Mouse (Mus musculus) liver, postnatal 0 days (tissue): ENCODE measurements around the gene Casz1. TPM values are rescaled to one million over a fixed set of nuclear protein-coding genes. Genes with fewer than 3 reads are reported as not detected.

Experiments
- ATAC-seq: fragments of 200-750 bp; cut with Nextera tagmentation; 2 replicates; pipeline ENCODE4 v1.8.0; 2017; ENCODE audit warnings: mild to moderate bottlenecking, moderate library complexity
- DNase-seq: peaks from one replicate; pipeline ENCODE4 v3.0.0-alpha.2; 2016
- H3K27ac ChIP-seq: fragments of 300-500 bp; sonication (generic); 2 replicates; pipeline ENCODE4 v1.5.1; 2014; ENCODE audit warnings: antibody characterized with exemption, moderate library complexity, mild to moderate bottlenecking, low read depth
- H3K27me3 ChIP-seq: fragments of 300-500 bp; sonication (generic); 2 replicates; pipeline ENCODE4 v1.6.1; 2014; ENCODE audit warnings: low read length, control low read depth, mixed read lengths; ENCODE audit not compliant: insufficient read depth
- H3K36me3 ChIP-seq: fragments of 300-500 bp; sonication (generic); replicated peaks from 2 replicates; pipeline ENCODE4 v1.6.1; 2014; ENCODE audit warnings: mild to moderate bottlenecking, control low read depth, low read length, moderate library complexity, mixed read lengths; ENCODE audit not compliant: insufficient read depth
- H3K4me1 ChIP-seq: fragments of 300-500 bp; sonication (generic); 2 replicates; pipeline ENCODE4 v1.6.1; 2014; ENCODE audit warnings: antibody characterized with exemption, mild to moderate bottlenecking, control low read depth; ENCODE audit not compliant: insufficient read depth
- H3K4me2 ChIP-seq: fragments of 300-500 bp; sonication (generic); 2 replicates; pipeline ENCODE4 v1.6.1; 2014; ENCODE audit warnings: low read depth, mild to moderate bottlenecking, low read length, moderate library complexity, mixed read lengths
- H3K4me3 ChIP-seq: fragments of 300-500 bp; sonication (generic); 2 replicates; pipeline ENCODE4 v1.5.1; 2014; ENCODE audit warnings: low read depth, low read length
- H3K9ac ChIP-seq: fragments of 300-500 bp; sonication (generic); replicated peaks from 2 replicates; pipeline ENCODE4 v1.6.1; 2014; ENCODE audit warnings: mild to moderate bottlenecking, moderate library complexity
- H3K9me3 ChIP-seq: fragments of 300-500 bp; sonication (generic); 2 replicates; pipeline ENCODE4 v1.6.1; 2016; ENCODE audit warnings: mild to moderate bottlenecking, control low read depth, low read length, mixed read lengths
- CTCF ChIP-seq: sonication (generic); IDR thresholded peaks from 2 replicates; pipeline ENCODE4 v1.5.1; 2016; ENCODE audit warnings: antibody characterized with exemption, low read depth
- EP300 ChIP-seq: IDR thresholded peaks from 2 replicates; pipeline ENCODE4 v1.6.1; 2016; ENCODE audit warnings: antibody characterized with exemption, low read depth, mild to moderate bottlenecking
- whole genome bisulfite sequencing: fragments of 180-500 bp; shearing (Covaris S2); extraction: QIAGEN DNeasy Blood & Tissue Kit; methylation state at CpG from one replicate; pipeline ENCODE4 v1.1.7; 2014; ENCODE audit not compliant: insufficient replicate concordance; 5-methylcytosine and 5-hydroxymethylcytosine counted together
- polyA plus RNA-seq: library from polyadenylated mRNA; unstranded; fragments of >200 nt; fragmentation: Nextera tagmentation; extraction: Ambion mirVana; gene quantifications from 2 replicates; pipeline ENCODE4 v1.2.1, GENCODE M21; 2015

Casz1 gene
- polyA plus RNA-seq, 1 experiment from 2014 or later, result 0.43 TPM

DNA sequence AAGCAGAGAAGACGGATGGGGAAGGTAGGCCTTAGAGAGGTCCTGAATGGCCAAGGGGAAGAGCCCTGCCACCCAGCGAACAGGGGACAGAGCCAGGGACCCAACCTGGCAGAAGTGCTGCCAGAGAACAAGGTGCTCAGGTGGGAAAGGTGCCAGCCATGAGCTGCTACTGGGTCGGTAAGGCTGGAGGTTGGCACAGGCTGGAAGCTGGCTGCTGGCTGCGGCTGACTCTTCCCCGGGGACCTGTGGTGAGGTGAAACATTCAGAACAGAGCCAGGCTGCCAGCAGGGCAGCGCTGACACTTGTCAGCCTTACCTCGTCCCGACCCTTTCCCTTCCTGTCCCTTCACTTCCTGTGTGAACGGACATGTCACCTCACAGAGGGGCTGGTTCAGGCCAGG lies 124.1 kb downstream of the Casz1 start:
- H3K27ac ChIP-seq, result no peak overlapping the region
- TF ChIP-seq EP300 (no peak), CTCF (no peak)
- ATAC-seq (no peak), DNase-seq (no peak)
- H3K27me3 ChIP-seq, result no peaks in the 10 kb centered on the region
- H3K36me3 ChIP-seq, result no peaks in the 10 kb centered on the region
- no peak overlapping the region for H3K4me3 ChIP-seq
- no peak overlapping the region for H3K4me2 ChIP-seq
- peaks cover 7% of the 10 kb centered on the region; the same call in 1 of the 2 replicates for H3K4me1 ChIP-seq
- WGBS, result 33% methylated on average over 9 of the region's 9 CpGs
- no peak overlapping the region for H3K9ac ChIP-seq
- H3K9me3 ChIP-seq, result no peaks in the 10 kb centered on the region

DNA sequence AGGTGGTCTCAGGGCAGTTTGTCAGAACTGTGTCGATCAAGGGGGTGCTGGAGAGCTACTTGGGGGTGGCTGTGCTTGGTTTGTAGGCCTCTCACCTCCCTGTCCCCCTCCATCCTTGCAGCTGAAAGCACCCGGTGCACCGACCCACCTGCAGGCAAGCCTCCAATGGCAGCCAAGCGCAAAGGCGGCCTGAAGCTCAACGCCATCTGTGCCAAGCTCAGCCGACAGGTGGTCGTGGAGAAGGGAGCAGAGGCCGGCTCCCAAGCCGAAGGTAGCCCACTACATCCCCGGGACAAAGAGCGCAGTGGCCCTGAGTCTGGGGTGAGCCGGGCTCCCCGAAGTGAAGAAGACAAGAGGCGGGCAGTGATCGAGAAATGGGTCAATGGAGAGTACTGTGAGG lies 124.6 kb downstream of the Casz1 start:
- DNase-seq, result no peak
- WGBS, result 87% methylated on average over 16 of the region's 16 CpGs
- ATAC-seq, result no peak

DNA sequence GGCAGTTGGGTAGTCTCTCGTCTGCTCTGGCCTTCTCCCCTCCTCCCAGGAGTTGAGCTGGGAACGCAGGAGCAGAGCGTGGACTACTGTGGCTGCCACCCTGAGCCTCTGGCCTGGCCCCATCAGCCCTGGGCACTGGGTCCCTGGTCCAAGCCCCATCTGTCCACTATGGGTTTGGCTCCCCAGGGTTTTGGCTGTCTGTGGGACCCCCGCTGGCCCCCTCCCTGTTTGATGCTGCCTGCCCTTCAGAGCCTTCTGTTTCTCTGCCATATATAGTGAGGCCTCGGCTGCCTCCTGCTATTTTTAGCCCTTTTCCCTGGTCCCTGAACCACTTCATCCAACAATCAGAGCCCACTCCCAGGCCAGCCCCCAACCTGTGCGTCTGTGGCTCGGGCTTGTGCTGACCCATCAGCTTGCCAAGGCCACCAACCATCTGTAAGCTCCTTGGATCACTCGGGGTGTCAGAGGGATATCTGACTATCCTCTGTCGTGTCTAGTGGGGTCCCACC lies 126.5 kb downstream of the Casz1 start:
- WGBS, result 78% methylated on average over 9 of the region's 9 CpGs
- H3K4me2 ChIP-seq, result no peak overlapping the region
- no peaks in the 10 kb centered on the region for H3K36me3 ChIP-seq
- no peak for DNase-seq
- H3K4me3 ChIP-seq, result no peak overlapping the region
- no peak for ATAC-seq
- H3K27ac ChIP-seq, result no peak overlapping the region
- H3K9ac ChIP-seq, result no peak overlapping the region
- H3K27me3 ChIP-seq, result no peaks in the 10 kb centered on the region
- peaks cover 13% of the 10 kb centered on the region for H3K4me1 ChIP-seq
- TF ChIP-seq EP300 (no peak), CTCF (no peak)
- H3K9me3 ChIP-seq, result no peaks in the 10 kb centered on the region

More for the DNA sequence above, 124.6 kb downstream of the Casz1 start:
- Histone ChIP-seq H3K9me3 (no peaks in the 10 kb centered on the region), H3K27ac (no peak overlapping the region), H3K27me3 (no peaks in the 10 kb centered on the region), H3K36me3 (no peaks in the 10 kb centered on the region), H3K4me3 (no peak overlapping the region), H3K4me1 (peaks cover 7% of the 10 kb centered on the region; the same call in 1 of the 2 replicates), H3K9ac (no peak overlapping the region), H3K4me2 (no peak overlapping the region)
- no peak for TF ChIP-seq CTCF
- no peak for TF ChIP-seq EP300

DNA sequence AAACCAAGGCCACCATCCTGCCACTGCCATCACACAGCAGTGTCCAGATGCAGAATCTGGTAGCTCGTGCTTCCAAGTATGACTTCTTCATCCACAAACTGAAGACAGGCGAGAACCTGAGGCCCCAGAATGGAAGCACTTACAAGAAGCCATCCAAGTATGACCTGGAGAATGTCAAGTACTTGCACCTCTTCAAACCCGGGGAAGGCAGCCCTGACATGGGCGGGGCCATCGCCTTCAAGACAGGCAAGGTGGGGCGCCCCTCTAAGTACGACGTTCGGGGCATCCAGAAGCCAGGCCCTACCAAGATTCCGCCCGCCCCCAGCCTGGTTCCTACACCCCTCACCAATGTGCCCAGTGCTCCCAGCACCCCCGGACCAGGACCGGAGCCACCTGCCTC lies 128.9 kb downstream of the Casz1 start:
- H3K4me1 ChIP-seq, result peaks cover 7% of the 10 kb centered on the region
- H3K9ac ChIP-seq, result no peak overlapping the region
- WGBS, result 80% methylated on average over 13 of the region's 13 CpGs
- DNase-seq (no peak), ATAC-seq (no peak)
- H3K27me3 ChIP-seq, result no peaks in the 10 kb centered on the region
- no peaks in the 10 kb centered on the region for H3K36me3 ChIP-seq
- no peak for TF ChIP-seq CTCF
- no peak for TF ChIP-seq EP300
- no peaks in the 10 kb centered on the region for H3K9me3 ChIP-seq
- H3K4me3 ChIP-seq, result no peak overlapping the region
- H3K27ac ChIP-seq, result no peak overlapping the region
- H3K4me2 ChIP-seq, result no peak overlapping the region

DNA sequence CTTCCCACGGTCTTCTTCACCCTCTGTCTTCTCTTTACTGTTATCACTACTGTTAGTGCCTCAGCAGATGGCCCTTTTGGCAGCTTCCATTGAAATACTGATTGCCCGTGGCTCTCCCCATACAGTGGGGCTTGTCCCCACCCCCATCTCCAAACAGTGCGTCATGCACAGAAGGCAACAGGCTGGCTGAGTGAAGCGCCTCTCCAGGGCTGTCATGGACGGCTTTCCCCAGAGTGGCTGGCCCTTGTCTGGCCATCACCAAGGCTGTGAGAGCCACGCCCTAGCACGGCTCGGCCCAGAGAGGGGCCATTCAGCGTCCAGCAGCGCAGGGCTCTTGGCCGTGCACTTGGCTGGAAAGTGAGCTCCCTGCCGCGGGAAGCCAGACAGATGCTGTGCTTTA lies 131.0 kb downstream of the Casz1 start:
- Histone ChIP-seq H3K9ac (no peak overlapping the region), H3K4me2 (no peak overlapping the region), H3K9me3 (no peaks in the 10 kb centered on the region), H3K36me3 (no peaks in the 10 kb centered on the region), H3K27me3 (no peaks in the 10 kb centered on the region), H3K4me1 (peaks cover 12% of the 10 kb centered on the region), H3K27ac (no peak overlapping the region), H3K4me3 (no peak overlapping the region)
- ATAC-seq (peak; percentile 14; the same call in 1 of the 2 replicates), DNase-seq (no peak)
- 46% methylated on average over 13 of the region's 13 CpGs for WGBS
- TF ChIP-seq EP300 (no peak), CTCF (no peak)

DNA sequence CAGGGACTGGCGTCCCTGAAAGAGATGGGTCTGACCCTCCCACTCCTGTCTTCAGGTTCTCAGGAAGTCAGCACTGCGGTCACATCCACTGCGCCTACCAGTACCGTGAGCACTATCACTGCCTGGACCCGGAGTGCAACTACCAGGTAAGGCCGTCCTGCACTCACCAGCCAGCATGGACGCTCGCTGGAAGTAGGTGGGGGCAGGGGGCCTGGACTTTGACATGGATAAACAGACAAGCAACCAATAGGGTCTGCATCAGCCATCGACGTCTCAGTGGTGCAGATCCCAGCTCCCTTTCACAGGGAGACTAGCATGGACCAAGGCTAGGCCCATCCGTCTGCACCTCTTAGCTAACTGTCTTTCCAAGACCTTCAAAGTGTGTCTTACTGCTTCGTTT lies 131.9 kb downstream of the Casz1 start:
- Histone ChIP-seq H3K4me2 (no peak overlapping the region), H3K36me3 (no peaks in the 10 kb centered on the region), H3K9me3 (no peaks in the 10 kb centered on the region), H3K9ac (no peak overlapping the region), H3K27me3 (no peaks in the 10 kb centered on the region), H3K4me1 (peaks cover 21% of the 10 kb centered on the region), H3K27ac (no peak overlapping the region), H3K4me3 (no peak overlapping the region)
- TF ChIP-seq CTCF, result no peak
- TF ChIP-seq EP300, result no peak
- 74% methylated on average over 12 of the region's 12 CpGs for WGBS
- DNase-seq (peak; percentile 51), ATAC-seq (peak; percentile 48)

DNA sequence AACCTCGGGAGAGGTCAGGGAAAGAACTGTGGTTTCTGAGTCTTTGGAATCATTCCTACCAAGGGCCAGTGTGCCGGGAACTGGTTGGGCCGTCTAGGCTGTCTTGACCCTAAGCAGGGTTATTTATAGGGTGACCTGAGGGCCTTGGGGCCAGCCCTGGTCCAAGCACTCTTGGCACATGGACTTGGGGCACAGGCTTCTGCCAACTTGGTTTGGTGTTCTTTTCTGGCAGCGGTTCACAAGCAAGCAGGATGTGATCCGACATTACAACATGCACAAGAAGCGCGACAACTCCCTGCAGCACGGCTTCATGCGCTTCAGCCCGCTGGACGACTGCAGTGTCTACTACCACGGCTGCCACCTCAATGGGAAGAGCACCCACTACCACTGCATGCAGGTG lies 132.5 kb downstream of the Casz1 start:
- Histone ChIP-seq H3K4me3 (no peak overlapping the region), H3K9ac (no peak overlapping the region), H3K9me3 (no peaks in the 10 kb centered on the region), H3K4me2 (no peak overlapping the region), H3K4me1 (peaks cover 24% of the 10 kb centered on the region), H3K36me3 (no peaks in the 10 kb centered on the region), H3K27ac (no peak overlapping the region), H3K27me3 (no peaks in the 10 kb centered on the region)
- no peak for DNase-seq
- WGBS, result 83% methylated on average over 12 of the region's 12 CpGs
- ATAC-seq, result no peak
- TF ChIP-seq CTCF, result no peak
- no peak for TF ChIP-seq EP300
